Mouse (Mus musculus): ENCODE results near the gene Tomt. TPM values are rescaled to one million over a fixed set of nuclear protein-coding genes. Genes with fewer than 3 reads are reported as not detected.
A peak's percentile ranks its signal among the peaks of the same experiment; 100 is the strongest.

Tomt gene
- total RNA-seq, 1 experiment, result 1.9 TPM

- no peak overlapping the region for H3K4me3 ChIP-seq (ENCODE audit: insufficient read depth in 1 of 2, low read depth in 1 of 2, low read length in 2 of 2, poor library complexity in 1 of 2, severe bottlenecking in 1 of 2)
- in situ Hi-C loops (cut with MboI; ENCODE audit: low sequenced_read_pairs in 2 of 2, unreplicated experiment in 2 of 2), result no loop called here
These were observed 31.4 kb upstream of the Tomt start for GRCm38 (mm10) chr7:101937569-101937968.

GRCm38 (mm10) chr7:101936996-101937395, 30.8 kb upstream of the Tomt start:
- no peak for DNase-seq (ENCODE audit: low read depth, low spot score)
- no peak overlapping the region for H3K9ac ChIP-seq (ENCODE audit: insufficient read depth, low read depth, low read length, poor library complexity, severe bottlenecking)
- no peak overlapping the region for H3K27ac ChIP-seq (ENCODE audit: insufficient read depth, low read depth, low read length, poor library complexity, severe bottlenecking)
- in situ Hi-C loops (cut with MboI; ENCODE audit: low sequenced_read_pairs in 2 of 2, unreplicated experiment in 2 of 2), result no loop called here
- H3K36me3 ChIP-seq (ENCODE audit: control insufficient read depth, insufficient read depth, low read length, poor library complexity, severe bottlenecking), result peaks cover 2% of the 10 kb centered on the region; the same call in 1 of the 2 replicates
- no peak overlapping the region for H3K4me3 ChIP-seq (ENCODE audit: insufficient read depth in 1 of 2, low read depth in 1 of 2, low read length in 2 of 2, poor library complexity in 1 of 2, severe bottlenecking in 1 of 2)
- peaks cover 0 to 12% of the 10 kb centered on the region in 2 experiments; a peak in 2 of 4 replicates for H3K4me1 ChIP-seq (ENCODE audit: control insufficient read depth in 2 of 2, insufficient read depth in 2 of 2, low read length in 2 of 2, poor library complexity in 1 of 2)
- H3K9me3 ChIP-seq (ENCODE audit: control insufficient read depth, insufficient read depth, low read depth, low read length), result no peaks in the 10 kb centered on the region
- TF ChIP-seq ZNF384 (IDR thresholded peaks at IDR 0.05; ENCODE audit: low read depth, low read length) (no peak), MAFK (IDR thresholded peaks at IDR 0.05; ENCODE audit: insufficient read depth, low read depth, low read length) (no peak), HCFC1 (IDR thresholded peaks at IDR 0.05; ENCODE audit: borderline replicate concordance, insufficient read depth, low read length) (no peak), CHD2 (IDR thresholded peaks at IDR 0.05; ENCODE audit: low read depth, low read length) (no peak), ZC3H11A (IDR thresholded peaks at IDR 0.05; ENCODE audit: borderline replicate concordance, low read depth, low read length) (no peak)

More at GRCm38 (mm10) chr7:101937569-101937968, 31.4 kb upstream of the Tomt start:
- Histone ChIP-seq H3K27ac (ENCODE audit: insufficient read depth, low read depth, low read length, poor library complexity, severe bottlenecking) (no peak overlapping the region), H3K4me1 (ENCODE audit: control insufficient read depth in 2 of 2, insufficient read depth in 2 of 2, low read length in 2 of 2, poor library complexity in 1 of 2) (peaks cover 0 to 15% of the 10 kb centered on the region in 2 experiments; a peak in 2 of 4 replicates), H3K36me3 (ENCODE audit: control insufficient read depth, insufficient read depth, low read length, poor library complexity, severe bottlenecking) (peaks cover 2% of the 10 kb centered on the region; the same call in 1 of the 2 replicates), H3K9me3 (ENCODE audit: control insufficient read depth, insufficient read depth, low read depth, low read length) (no peaks in the 10 kb centered on the region), H3K9ac (ENCODE audit: insufficient read depth, low read depth, low read length, poor library complexity, severe bottlenecking) (no peak overlapping the region)
- no peak for DNase-seq (ENCODE audit: low read depth, low spot score)
- no peak for TF ChIP-seq HCFC1 (IDR thresholded peaks at IDR 0.05; ENCODE audit: borderline replicate concordance, insufficient read depth, low read length)

GRCm38 (mm10) chr7:101935957-101936356, 29.8 kb upstream of the Tomt start:
- Histone ChIP-seq H3K27ac (ENCODE audit: insufficient read depth, low read depth, low read length, poor library complexity, severe bottlenecking) (no peak overlapping the region), H3K4me3 (ENCODE audit: insufficient read depth in 1 of 2, low read depth in 1 of 2, low read length in 2 of 2, poor library complexity in 1 of 2, severe bottlenecking in 1 of 2) (no peak overlapping the region), H3K4me1 (ENCODE audit: control insufficient read depth in 2 of 2, insufficient read depth in 2 of 2, low read length in 2 of 2, poor library complexity in 1 of 2) (peaks cover 0 to 6% of the 10 kb centered on the region in 2 experiments; a peak in 2 of 4 replicates), H3K9me3 (ENCODE audit: control insufficient read depth, insufficient read depth, low read depth, low read length) (no peaks in the 10 kb centered on the region), H3K9ac (ENCODE audit: insufficient read depth, low read depth, low read length, poor library complexity, severe bottlenecking) (no peak overlapping the region), H3K36me3 (ENCODE audit: control insufficient read depth, insufficient read depth, low read length, poor library complexity, severe bottlenecking) (0 out of 2 replicates have a peak, but pooled peaks cover 2% of the 10 kb centered on the region)
- TF ChIP-seq ZNF384 (IDR thresholded peaks at IDR 0.05; ENCODE audit: low read depth, low read length), result no peak
- TF ChIP-seq MAFK (IDR thresholded peaks at IDR 0.05; ENCODE audit: insufficient read depth, low read depth, low read length), result no peak
- no peak for TF ChIP-seq HCFC1 (IDR thresholded peaks at IDR 0.05; ENCODE audit: borderline replicate concordance, insufficient read depth, low read length)
- no peak for TF ChIP-seq CHD2 (IDR thresholded peaks at IDR 0.05; ENCODE audit: low read depth, low read length)
- no peak for TF ChIP-seq ZC3H11A (IDR thresholded peaks at IDR 0.05; ENCODE audit: borderline replicate concordance, low read depth, low read length)
- no peak for DNase-seq (ENCODE audit: low read depth, low spot score)
- in situ Hi-C loops (cut with MboI; ENCODE audit: low sequenced_read_pairs in 2 of 2, unreplicated experiment in 2 of 2), result no loop called here

- peak; percentile 99 for DNase-seq (ENCODE audit: low read depth, low spot score)
These were observed 27.6 kb upstream of the Tomt start, which contains the start of the genes Lrrc51 and Numa1 for GRCm38 (mm10) chr7:101933751-101934240. Gene Lrrc51 (minus strand): TSS chr7:101933895. Gene Numa1 (plus strand): TSS chr7:101934111.

More at GRCm38 (mm10) chr7:101933751-101934240, 27.6 kb upstream of the Tomt start, which contains the start of the genes Lrrc51 and Numa1:
- no peak for TF ChIP-seq ZNF384 (IDR thresholded peaks at IDR 0.05; ENCODE audit: low read depth, low read length)
- TF ChIP-seq HCFC1 (IDR thresholded peaks at IDR 0.05; ENCODE audit: borderline replicate concordance, insufficient read depth, low read length), result peak; percentile 94
- no peak for TF ChIP-seq CHD2 (IDR thresholded peaks at IDR 0.05; ENCODE audit: low read depth, low read length)
- no peak for TF ChIP-seq ZC3H11A (IDR thresholded peaks at IDR 0.05; ENCODE audit: borderline replicate concordance, low read depth, low read length)
- Histone ChIP-seq H3K9ac (ENCODE audit: insufficient read depth, low read depth, low read length, poor library complexity, severe bottlenecking) (peak within 1 kb of the TSS; percentile 99), H3K4me1 (ENCODE audit: control insufficient read depth in 2 of 2, insufficient read depth in 2 of 2, low read length in 2 of 2, poor library complexity in 1 of 2) (peaks cover 0 to 2% of the 10 kb centered on the region in 2 experiments; a peak in 1 of 4 replicates), H3K27ac (ENCODE audit: insufficient read depth, low read depth, low read length, poor library complexity, severe bottlenecking) (peak within 1 kb of the TSS; percentile 91), H3K4me3 (ENCODE audit: insufficient read depth in 1 of 2, low read depth in 1 of 2, low read length in 2 of 2, poor library complexity in 1 of 2, severe bottlenecking in 1 of 2) (peak within 1 kb of the TSS; percentile 83 to 98), H3K36me3 (ENCODE audit: control insufficient read depth, insufficient read depth, low read length, poor library complexity, severe bottlenecking) (no peaks in the 10 kb centered on the region), H3K9me3 (ENCODE audit: control insufficient read depth, insufficient read depth, low read depth, low read length) (no peaks in the 10 kb centered on the region)
- in situ Hi-C loops (cut with MboI; ENCODE audit: low sequenced_read_pairs in 2 of 2, unreplicated experiment in 2 of 2), result no loop called here
